Mouse (Mus musculus) forelimb bud, embryonic 11.5 days (tissue): ENCODE results near the gene Mterf1a.
A peak's percentile ranks its signal among the peaks of the same experiment; 100 is the strongest.
"Not testable (repeated sequence)": the region's sequence is repeated elsewhere in the genome, so short reads cannot be mapped to it uniquely, and the experiment has no call there.

ENCODE experiments used
- DNase-seq: peaks from one replicate; pipeline ENCODE4 v3.0.0-alpha.2; 2012; ENCODE audit warnings: low read depth, low spot score

Mterf1a gene

DNA sequence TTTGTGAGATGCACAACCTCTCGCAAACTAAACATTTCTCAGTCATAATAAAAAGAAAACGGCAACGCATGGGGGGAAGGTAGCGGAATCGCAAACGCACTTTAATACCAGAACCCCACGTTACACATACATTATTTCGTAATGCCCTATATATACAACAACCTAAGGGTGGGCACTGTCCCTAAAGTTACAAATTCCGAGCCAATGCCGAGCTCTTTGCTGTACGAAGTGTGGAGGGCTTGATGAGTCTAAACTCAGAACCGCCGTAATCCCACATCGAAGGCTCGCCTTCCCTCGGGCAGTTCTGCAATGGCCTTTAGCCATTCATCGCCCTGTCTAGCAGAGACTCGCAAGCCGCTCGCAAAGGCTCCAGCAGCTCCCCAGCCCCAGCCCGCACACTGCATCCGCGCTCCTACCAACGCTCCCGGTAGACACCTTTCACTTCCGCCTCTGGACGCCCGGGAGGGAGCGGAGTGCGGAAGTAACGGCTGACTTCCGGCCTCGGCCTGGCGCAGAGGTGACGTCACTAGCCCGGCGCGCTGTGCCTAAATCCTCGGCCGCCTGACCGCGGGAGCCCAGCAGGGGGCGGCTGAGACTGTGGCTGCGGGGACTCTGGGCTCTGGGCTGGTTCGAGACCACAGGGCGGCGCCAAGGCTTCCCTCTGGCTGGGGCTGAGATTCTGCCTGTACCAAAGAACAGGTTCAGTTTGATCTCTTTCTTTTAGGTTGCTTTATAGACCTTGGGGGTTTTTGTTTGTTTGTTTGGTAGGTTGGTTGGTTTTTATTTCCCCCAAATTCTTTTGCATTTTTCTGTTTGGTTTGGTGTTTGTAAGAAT is at the start of gene Mterf1a:
Mterf1a (minus strand) TSS at position 475 of the 835 bp plus-strand sequence.
- DNase-seq, result peak; percentile 6

DNA sequence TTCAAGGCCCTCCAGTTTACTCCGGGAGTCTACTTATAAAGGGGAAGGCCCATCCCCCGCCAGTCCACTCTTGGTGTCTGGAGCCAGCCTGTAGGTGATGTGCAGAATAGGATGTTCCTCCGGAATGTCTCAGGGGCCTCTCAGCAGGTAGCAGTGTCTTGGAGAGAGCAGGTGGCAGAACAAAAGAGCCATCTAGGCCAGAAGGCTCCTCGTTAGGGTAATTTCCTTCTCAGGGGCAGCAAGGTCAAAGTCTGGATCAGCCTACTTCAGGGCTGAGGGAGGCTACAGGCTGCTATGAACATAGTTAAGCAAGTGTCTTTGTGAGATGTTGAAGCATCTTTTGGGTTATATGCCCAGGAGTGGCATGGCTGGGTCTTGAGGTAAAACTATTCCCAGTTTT is 49.4 kb upstream of the Mterf1a start:
- not testable (repeated sequence) for DNase-seq

DNA sequence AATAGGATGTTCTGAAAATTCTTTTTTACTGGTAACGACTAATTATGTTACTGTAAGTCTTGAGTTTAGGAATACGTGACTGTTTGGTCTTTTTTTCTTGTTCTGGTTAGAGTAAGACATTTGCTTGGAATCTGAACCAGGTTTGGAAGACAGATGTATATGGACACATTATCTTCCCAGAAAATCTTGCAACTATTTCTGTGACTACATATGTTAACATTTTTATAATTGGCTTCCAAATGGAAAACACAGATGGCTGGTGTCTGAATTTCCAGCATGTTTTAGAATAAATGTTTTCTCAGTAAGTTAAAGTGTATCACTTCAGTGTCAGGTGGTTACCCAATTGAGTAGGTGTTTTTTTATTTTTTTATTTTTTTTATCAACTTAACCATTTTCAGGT is 47.5 kb upstream of the Mterf1a start:
- DNase-seq, result no peak

DNA sequence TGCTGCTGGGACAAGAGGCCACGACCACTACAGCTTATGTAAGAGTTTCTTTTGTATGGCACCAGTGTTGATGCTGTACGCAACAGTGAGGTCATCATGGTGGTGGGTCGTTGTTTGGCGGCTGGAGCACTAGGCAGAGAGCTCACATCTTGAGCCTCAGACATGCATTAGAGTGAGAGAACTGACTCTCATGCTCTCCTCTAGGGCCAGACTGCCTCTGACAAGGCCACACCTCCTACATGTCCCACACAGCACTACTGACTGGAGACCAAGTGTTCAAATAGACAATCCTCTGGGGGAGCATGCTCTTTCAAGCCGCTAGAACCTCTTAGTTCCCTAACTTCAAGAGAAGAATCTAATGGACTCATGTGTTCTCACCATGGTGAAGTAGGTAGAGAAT is 45.6 kb upstream of the Mterf1a start:
- DNase-seq, result no peak

DNA sequence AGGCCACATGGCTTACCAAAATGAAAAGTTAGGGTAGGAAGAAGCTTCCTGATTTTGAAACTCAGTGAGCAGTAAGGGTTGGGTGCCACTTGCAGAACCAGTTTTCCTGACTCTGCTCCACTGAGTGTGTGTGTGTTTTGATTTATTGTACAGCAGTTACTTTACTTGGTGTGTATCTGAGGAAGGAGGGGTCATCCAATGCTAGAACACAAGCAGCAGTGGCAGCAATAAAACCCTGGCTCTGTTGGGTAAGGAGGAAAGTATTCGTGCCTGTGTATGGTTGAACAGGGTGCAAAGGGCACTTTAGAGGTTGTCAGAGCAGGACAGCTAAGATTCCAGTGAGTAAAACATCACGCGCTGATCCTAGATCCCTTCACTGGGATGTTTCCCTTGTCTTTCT is 45.2 kb upstream of the Mterf1a start:
- no peak for DNase-seq

DNA sequence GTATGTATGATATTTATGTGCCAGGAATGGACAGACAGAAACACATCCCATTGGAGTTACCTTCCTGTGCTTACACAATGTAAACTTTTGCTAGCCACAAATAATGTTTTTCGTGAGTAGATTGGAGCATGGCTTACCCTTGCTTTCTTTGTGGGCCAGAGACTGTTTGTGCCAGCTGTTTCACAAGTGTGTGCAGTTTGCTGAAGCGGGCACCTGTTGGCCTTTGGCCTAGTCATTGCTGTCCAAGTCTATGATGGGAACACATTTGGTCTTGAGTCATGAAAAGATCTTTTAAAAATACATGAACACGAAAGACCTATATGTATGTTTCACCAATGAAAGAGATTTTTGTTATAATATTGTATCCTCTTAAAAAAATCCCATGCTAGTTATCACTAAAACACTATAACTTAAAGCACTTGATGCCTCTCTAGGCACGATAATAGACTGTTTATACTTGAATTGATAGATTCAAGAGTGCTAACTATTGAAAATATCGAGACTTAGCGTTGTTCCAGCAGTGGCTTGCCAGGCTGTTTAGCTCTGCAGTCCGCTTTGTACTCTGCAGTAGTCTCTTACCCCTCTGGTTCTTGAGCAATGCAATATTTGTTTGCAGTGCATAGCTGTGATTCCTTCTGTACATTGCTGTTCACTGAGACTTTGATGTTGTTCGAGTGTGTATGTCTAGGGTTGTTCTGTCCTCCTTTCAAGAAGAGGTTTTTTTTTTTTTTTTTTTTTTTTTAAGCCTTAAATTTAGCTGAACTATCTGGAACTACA is 42.2 kb upstream of the Mterf1a start:
- no peak for DNase-seq

DNA sequence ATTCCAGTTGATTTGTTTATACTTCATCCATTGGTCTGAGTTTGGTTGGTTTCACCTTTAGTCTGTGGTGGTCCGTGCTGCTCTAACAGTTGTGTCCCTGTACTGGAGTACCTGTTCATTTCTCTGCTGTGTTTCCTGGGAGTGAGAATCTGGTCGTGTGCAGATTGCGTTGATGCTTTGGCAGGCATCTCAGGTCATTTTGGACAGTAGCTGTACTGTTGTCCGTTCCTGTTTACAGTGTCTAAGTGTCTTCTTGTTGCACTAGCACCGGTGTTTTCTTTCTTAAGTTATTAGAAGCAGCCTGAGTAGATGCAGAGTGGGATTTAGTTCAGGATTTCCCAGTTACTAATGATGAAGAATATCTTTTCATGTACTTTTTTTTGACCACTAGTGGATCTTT is 41.5 kb upstream of the Mterf1a start:
- DNase-seq, result no peak

DNA sequence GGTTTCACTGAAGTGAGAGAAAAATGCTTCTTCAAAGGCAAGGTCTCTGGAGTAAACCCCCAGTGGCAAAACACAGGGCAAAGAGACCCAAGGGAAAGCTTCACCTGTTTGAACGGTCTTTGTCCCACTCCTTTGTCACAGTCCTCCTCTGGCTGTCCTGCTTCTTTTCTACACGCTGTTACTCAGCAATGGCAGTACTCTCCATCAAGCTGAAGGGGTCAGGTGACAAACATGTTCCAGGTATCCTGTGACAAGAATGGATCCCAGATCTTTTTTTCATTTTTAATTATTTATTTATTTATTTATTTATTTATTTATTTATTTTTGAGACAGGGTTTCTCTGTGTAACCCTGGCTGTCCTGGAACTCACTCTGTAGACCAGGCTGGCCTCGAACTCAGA is 39.8 kb upstream of the Mterf1a start:
- DNase-seq, result no peak

DNA sequence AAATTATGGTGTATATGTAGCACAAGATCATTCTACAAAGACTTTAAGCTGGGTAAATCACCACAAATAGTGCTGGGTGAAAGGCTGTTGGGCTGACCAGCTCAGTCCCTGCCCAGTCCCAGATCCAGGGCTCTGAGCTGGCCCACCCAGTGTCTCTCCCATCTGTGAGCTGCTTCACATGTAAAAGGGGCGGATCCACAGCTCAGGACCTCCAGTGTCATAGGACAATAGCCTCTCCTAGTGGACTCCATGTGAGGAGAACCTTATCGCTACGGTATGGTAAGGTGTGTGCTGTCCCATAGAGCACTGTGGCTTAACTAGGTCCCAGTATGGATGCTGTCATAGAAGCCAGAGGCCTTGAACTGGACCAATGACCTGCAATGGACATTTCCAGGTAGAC is 37.9 kb upstream of the Mterf1a start:
- DNase-seq, result no peak

DNA sequence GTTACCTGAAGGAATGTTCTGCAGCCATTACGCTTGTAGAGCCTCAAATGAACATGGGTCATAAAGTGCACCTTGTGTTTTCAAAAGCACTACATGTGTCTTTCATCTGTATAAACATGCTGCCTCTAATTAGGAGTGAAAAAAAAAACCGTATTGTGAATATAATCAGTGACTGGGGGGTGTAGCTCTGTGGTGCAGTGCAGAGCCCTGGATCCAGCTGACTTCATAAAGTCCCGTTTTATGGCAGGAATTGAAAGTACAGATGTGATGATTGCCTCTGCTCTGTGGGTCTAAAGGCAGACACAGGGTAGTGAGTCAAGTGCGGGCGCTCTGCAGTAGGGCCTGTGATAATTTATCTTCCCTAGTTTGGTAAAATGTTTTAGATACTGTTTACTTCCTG is 37.0 kb upstream of the Mterf1a start:
- DNase-seq, result peak; percentile 52

DNA sequence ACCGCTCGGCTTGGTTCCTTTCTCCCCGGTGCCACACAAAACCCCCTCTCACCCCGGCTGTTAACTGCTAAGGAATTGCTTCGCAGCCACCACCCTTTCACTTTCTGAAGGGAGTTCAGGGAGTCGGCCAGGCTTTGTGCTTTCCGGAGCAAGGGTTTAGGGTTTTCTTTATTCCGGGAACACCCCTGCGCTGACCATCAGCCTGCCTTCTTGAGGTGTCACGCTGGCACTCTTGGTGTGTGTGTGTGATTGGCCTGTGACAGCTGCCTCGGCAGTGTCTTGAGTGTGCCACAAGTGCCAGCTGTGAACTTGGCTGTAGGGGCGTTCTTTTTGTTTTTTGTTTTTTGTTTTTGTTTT is 34.9 kb upstream of the Mterf1a start:
- DNase-seq, result peak; percentile 40

DNA sequence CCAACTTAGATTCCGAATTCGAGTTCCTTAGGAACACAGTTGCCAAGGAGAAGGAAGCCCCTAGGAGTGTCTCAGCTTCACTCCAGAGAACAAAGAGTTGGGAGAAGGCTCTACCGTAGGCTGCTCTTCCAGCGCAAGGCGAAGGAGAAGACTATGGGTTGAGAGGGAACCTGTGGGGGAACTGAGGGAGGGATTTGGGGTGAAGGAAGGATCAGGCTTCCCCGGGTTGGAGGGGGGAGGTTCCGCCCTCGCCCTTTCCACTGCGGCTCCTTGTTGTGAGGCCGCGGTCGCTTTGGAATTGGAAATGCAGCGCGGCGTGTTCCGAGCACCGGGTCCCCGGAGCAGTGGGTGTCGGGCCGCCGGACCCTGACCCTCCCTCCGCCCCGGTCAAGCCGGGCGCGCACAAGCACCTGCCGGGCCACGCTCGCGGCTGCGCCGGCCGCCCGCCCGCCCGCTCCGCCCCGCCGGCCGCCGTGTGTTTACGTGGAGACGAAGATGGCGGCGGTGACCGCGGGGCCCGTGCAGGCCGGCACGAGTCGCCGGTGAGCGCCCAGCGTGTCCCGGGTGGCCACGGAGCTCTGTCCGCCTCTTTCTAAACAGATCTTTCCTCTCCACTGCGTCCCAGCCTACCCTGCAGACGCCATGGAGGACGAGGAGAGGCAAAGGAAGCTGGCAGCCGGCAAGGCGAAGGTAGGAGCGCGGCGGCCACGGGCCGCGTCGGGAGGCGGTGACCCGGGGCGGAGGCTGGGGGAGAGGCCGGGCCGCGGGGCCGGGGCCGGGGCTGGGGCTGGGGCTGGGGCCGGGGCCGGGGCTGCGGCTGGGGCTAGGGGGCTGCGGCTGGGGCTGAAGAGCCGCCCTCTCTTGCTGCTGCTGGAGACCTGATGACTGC is 34.3 kb upstream of the Mterf1a start, which contains the start of gene Akap9:
Akap9 (plus strand) TSS at position 254 of the 889 bp plus-strand sequence.
- DNase-seq, result peak; percentile 47

DNA sequence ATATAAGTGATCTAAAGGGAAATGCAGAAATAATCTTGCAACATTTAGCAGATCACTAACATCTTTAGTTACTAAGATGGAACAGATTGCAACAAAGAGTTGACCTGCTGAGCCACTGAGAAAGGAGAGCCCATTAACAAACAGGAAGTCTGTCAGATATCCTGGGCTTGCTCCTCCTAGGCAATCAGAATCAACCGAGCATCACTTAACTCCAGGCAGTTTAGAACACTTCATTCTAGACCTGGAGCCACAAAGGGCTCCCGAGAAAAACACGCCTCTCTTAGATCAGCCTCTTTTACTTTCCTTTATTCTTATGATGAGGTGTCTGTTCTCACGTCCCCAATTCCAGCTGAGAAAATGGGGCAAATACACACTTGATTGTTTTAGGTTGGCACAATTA is 32.9 kb upstream of the Mterf1a start:
- DNase-seq, result no peak

DNA sequence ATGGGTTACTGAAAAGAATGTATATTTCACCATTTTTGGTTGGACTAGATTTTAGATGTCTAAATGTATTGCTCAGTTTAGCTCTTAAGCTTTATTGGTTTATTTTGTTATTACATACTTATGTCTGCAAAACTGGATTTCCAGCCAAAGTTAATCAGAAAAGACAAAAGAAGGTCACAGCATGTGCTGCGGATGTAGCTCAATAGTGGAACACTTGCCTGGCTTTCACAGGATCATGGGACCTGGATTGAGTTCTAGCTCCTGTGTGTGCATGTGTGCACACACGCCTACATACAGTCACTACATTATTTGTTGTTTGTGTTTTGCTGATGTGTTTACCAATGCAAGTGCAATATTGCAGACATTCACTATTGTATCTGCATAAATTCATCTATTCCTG is 28.6 kb upstream of the Mterf1a start:
- DNase-seq, result no peak

DNA sequence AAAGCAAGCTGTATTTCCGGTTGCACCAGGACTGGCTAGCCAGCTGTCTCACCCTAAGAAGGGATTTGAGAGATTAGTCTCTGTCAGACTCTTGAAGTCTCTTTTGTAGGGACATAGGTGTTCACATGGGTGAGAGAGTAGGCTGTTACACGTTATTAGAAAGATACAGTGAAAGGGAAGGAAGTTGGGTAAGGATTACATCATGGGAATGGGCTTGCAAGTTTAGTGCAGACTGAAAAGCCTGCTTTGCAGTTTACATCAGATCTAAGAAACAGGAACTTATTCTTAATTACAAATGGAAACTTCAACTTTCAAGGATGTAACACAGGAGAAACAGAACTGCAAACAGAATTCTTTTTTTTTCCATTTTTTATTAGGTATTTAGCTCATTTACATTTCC is 11.7 kb upstream of the Mterf1a start:
- DNase-seq, result no peak

DNA sequence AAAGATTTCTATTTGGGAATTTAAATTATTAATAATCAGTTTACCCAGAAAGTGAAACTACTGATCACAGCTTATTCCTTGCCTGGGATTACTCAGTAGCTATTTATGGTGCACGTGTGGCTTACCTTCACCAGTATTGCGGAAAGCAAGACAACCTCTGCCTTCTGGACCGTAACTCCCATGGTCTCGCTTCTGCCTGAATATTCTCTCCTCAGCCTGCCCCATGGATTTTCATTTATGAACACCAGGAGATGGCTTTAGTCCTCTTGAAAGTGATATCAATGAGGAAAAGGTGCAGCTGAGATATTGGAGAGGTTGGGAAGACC is 524 bp upstream of the Mterf1a start:
- DNase-seq, result not testable (repeated sequence)

DNA sequence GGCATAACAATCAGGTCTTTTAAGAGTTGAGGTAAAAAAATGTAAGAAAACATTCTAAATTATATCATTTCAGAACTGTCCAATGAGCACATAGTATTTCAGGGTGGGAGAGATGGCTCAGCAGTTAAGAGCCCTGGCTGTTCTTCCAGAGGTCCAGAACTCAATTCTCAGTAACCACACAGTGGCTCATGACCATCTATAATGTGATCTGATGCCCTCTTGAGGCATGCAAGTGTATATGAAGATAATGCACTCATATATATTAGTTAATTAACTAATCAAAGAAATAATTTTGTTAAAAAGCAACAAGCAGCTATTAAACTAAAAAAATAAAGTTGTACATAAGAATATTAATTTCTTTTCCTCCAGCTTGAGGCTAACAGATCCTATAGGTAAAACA is 4.5 kb downstream of the Mterf1a start:
- DNase-seq, result no peak

DNA sequence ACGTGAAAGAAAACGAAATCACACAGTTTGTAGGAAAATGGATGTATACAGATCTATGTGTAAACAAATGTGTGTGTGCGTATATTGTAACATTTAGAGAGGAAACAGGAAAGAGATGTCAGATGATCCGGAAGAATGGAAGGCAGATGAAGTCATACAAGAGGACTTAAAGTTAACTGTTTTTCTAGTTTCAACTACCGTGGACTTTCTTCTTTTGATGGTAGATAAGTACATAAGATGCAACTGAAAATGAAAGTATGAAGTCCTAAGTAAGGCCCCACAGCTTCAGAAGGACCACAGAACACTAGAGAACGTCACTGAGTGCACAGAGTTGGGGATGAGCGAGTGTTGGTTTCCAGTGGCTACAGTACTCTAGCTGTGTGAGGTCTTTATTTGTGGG is 6.9 kb downstream of the Mterf1a start:
- not testable (repeated sequence) for DNase-seq

DNA sequence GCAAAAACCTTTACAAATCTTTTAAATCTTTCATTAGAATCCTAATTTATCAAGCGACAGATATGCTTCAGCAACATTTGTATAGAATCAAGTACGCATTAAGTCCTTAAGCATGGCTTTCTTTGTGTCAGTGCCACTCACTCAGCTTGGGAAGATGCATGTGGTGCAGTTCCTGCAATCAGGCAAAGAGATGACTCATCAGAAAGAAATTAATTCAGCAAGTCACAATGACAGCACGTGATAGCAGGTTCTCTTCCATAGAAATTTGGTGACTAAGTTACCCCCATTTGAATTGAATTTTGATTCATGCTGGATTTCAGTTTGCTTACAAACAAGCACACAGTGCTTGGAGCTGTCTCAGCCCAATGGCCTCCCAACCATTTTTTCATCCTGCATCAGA is 20.2 kb downstream of the Mterf1a start:
- DNase-seq, result no peak

DNA sequence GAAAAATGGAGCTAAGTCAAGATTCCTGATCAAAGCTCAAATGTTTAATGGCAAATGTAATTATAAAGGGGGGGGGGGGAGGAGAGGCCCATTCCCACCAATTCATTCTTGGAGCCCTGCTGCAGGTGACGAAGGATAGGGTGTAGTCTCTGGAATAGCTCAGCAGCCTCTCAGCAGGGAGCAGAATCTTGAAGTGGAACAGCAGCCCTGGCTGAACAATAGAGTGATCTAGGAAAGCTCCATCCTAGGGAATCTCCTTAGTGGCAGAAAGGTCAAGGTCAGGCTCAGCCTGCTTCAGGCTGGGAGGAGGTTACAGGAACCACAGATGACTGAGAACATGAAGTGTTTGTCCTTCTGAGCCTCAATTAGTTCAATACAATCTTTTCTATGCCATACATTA is 21.4 kb downstream of the Mterf1a start:
- DNase-seq, result no peak

DNA sequence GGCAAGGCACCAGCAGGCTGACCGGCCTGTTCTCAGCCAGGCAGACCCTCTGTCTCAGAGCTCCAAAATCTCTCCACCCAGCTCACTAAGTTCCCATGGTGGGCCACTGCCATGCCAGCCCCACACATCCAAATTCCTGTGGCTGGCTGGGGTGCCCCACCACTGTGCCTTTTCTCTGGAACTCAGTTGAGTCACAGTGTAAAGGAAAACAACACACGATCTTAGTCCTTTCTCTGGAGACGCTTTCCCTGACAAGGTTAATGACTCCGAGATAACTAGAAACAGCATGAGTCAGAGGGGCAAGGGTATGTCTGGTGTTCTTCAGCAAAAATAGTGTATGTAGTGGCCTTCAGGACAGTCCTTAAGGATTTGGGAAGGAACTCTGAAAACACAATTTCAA is 23.6 kb downstream of the Mterf1a start:
- DNase-seq, result no peak

DNA sequence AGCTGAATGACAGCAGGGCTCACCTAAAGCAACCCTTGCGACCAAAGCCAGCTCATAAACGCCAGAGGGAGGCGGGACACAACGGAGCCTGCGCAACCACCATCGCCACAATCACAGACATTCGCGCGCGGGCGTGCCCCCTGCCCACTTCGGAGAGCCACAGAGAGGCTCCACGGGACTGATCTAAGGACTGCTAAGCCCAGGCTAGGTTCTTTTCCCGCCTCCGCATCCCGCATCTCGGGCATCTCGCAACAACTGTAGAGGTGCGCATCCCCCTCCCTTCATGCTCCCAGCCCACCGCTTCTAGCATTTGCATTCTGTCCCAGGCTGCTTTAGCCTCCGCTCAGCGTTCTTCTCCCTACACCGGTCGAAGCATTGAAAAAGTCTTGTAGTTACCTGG is 48.7 kb downstream of the Mterf1a start, which contains the start of gene Lrrd1:
Lrrd1 (plus strand) TSS at position 148 of the 400 bp plus-strand sequence.
- no peak for DNase-seq
